ENCODE assay signal across 13 mouse cellular contexts in the genomic region with DNA sequence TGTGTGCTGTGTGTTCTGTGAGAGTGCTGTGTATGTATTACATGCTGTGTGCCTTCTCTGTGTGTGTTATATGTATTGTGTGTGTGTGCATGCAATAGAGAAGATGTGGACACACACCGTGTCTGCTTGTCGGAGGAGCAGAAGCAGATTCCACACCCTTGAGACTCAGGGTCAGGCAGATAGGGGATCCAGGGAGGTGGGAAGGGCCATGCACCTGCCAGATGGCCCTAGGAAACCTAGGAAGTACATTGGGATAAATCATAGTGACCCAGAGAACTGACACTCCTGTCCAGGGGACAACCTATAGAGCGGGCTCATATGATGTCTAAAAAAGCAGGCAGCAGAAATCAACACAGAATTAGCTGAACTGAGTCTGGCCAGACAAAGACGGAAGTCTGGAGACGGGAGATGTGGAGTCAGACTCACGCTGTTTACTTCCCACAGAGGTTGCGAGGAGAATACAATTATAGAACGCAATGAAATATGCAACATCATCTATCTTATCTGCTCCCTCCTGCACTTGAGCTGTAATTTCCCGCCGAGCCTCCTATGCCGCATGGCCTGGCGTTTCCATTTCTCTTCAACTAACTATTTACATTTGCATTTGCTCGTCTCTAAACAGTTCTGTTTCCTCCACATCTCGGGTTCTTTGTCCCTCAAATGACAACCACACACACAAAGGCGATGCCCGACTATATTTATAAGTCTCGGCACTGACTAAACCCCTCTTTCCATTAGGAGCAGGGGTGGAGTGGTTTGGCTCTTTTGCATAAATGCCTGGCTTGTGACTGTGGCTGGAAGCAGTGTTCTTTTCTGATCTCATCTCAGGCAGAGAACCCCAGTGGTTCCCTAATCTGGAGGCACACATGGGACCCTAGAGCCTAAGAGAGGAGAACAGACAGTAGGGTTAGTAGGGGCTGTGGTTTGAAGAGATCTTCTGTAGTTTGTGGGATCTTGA. TPM values are rescaled to one million over a fixed set of nuclear protein-coding genes. Genes with fewer than 3 reads are reported as not detected.
DNase-seq lines count a peak whose midpoint lies in the region; ATAC-seq and TF ChIP-seq lines count a peak whose summit lies in the region.
"Had no signal": no experiment of that assay in that cellular context is flagged by ENCODE, and none has a peak within 500 bp of the region (broad histone marks: within the 10 kb centered on the region; RNA-seq: fewer than 3 reads in every experiment).

No protein-coding gene starts in this region.

- no peaks in the 10 kb centered on the region for H3K9me3 ChIP-seq in intestine, embryonic 14.5 days (ENCODE audit: control insufficient read depth, low read length)
- H3K9me3 ChIP-seq in intestine, postnatal 0 days (ENCODE audit: control insufficient read depth): no peaks in the 10 kb centered on the region
- no peaks in the 10 kb centered on the region for H3K9me3 ChIP-seq in liver, embryonic 13.5 days (replicated peaks)
- no peaks in the 10 kb centered on the region for H3K9me3 ChIP-seq in neural tube, embryonic 13.5 days
- H3K9me3 ChIP-seq: kidney, embryonic 15.5 days had no signal

- 34% methylated on average over 17 of the region's 17 CpGs for WGBS in intestine, embryonic 14.5 days
- 36% methylated on average over 17 of the region's 17 CpGs for WGBS in intestine, postnatal 0 days
- WGBS in liver, embryonic 13.5 days (ENCODE audit: insufficient replicate concordance): 24% methylated on average over 17 of the region's 17 CpGs
- WGBS in neural tube, embryonic 13.5 days: 60% methylated on average over 17 of the region's 17 CpGs
- WGBS in kidney, adult 2 months: 78% methylated on average over 17 of the region's 17 CpGs

- no peaks in the 10 kb centered on the region for H3K36me3 ChIP-seq in intestine, embryonic 14.5 days (ENCODE audit: control insufficient read depth, insufficient read depth, low read length)
- no peaks in the 10 kb centered on the region for H3K36me3 ChIP-seq in intestine, postnatal 0 days (ENCODE audit: control insufficient read depth, insufficient read depth)
- no peaks in the 10 kb centered on the region for H3K36me3 ChIP-seq in liver, embryonic 13.5 days
- no peaks in the 10 kb centered on the region for H3K36me3 ChIP-seq in neural tube, embryonic 13.5 days
- no peaks in the 10 kb centered on the region for H3K36me3 ChIP-seq in kidney, adult 2 months (ENCODE audit: control insufficient read depth, insufficient read depth, low read length)
- H3K36me3 ChIP-seq: kidney, embryonic 15.5 days had no signal

- ATAC-seq in intestine, embryonic 14.5 days (replicated peaks; ENCODE audit: low FRiP score, low TSS enrichment, low read depth): no peak
- no peak for ATAC-seq in intestine, postnatal 0 days
- ATAC-seq in common myeloid progenitor, adult 5-6 weeks (replicated peaks; ENCODE audit: low read depth, poor library complexity, severe bottlenecking): peak; percentile 90
- ATAC-seq in liver, embryonic 13.5 days (ENCODE audit: low read depth): peak; percentile 90
- peak; percentile 28; the same call in 1 of the 2 replicates for ATAC-seq in neural tube, embryonic 13.5 days (ENCODE audit: low read depth)

- no peak for DNase-seq in intestine, embryonic 14.5 days (ENCODE audit: low spot score)
- DNase-seq in liver, embryonic 13.5 days: peak; percentile 44
- no peak for DNase-seq in kidney, adult 2 months
- DNase-seq in natural killer cell, adult 2 months (ENCODE audit: low spot score in 2 of 2): no peak
- DNase-seq in kidney, postnatal 4 days: no peak
- DNase-seq: adrenal gland, postnatal 36 days; embryo, embryonic 11 days had no signal

- no peak for TF ChIP-seq CTCF in intestine, postnatal 0 days (IDR thresholded peaks at IDR 0.05; ENCODE audit: low read depth)
- no peak for TF ChIP-seq CTCF in kidney, adult 2 months (conservative IDR thresholded peaks at IDR 0.05; ENCODE audit: insufficient read depth, insufficient read length, low read depth, low read length)

- H3K27me3 ChIP-seq in intestine, embryonic 14.5 days (replicated peaks; ENCODE audit: control insufficient read depth, insufficient read depth, low read length): no peaks in the 10 kb centered on the region
- no peaks in the 10 kb centered on the region for H3K27me3 ChIP-seq in intestine, postnatal 0 days (replicated peaks; ENCODE audit: control insufficient read depth, insufficient read depth, low read length)
- no peaks in the 10 kb centered on the region for H3K27me3 ChIP-seq in liver, embryonic 13.5 days
- no peaks in the 10 kb centered on the region for H3K27me3 ChIP-seq in neural tube, embryonic 13.5 days
- no peaks in the 10 kb centered on the region for H3K27me3 ChIP-seq in kidney, adult 2 months (replicated peaks; ENCODE audit: control insufficient read depth, insufficient read depth, low read length)
- H3K27me3 ChIP-seq: kidney, embryonic 15.5 days had no signal

- H3K27ac ChIP-seq in intestine, embryonic 14.5 days (ENCODE audit: low read depth): 0 out of 2 replicates have a peak overlapping the region, but pooled peaks have one; percentile 47
- H3K27ac ChIP-seq in intestine, postnatal 0 days (ENCODE audit: low read depth, low read length): no peak overlapping the region
- peak overlapping the region; percentile 92 for H3K27ac ChIP-seq in liver, embryonic 13.5 days
- H3K27ac ChIP-seq in neural tube, embryonic 13.5 days (replicated peaks): peak overlapping the region; percentile 47; the same call in 1 of the 2 replicates
- H3K27ac ChIP-seq in kidney, adult 2 months (ENCODE audit: insufficient read depth, low read depth, low read length): no peak overlapping the region
- H3K27ac ChIP-seq: kidney, embryonic 15.5 days had no signal

- H3K4me2 ChIP-seq in intestine, embryonic 14.5 days (ENCODE audit: low read length): peak overlapping the region; percentile 15; the same call in 1 of the 2 replicates
- H3K4me2 ChIP-seq in intestine, postnatal 0 days (replicated peaks; ENCODE audit: low read depth): no peak overlapping the region
- peak overlapping the region; percentile 59 for H3K4me2 ChIP-seq in liver, embryonic 13.5 days
- H3K4me2 ChIP-seq in neural tube, embryonic 13.5 days: no peak overlapping the region
- H3K4me2 ChIP-seq: kidney, embryonic 15.5 days had no signal

- H3K4me1 ChIP-seq in intestine, embryonic 14.5 days (replicated peaks; ENCODE audit: control insufficient read depth, insufficient read depth, low read length): peaks cover 10% of the 10 kb centered on the region; the same call in 1 of the 2 replicates
- H3K4me1 ChIP-seq in intestine, postnatal 0 days (replicated peaks; ENCODE audit: control insufficient read depth, insufficient read depth, low read length): no peaks in the 10 kb centered on the region
- peaks cover 60% of the 10 kb centered on the region for H3K4me1 ChIP-seq in liver, embryonic 13.5 days (replicated peaks)
- H3K4me1 ChIP-seq in neural tube, embryonic 13.5 days (replicated peaks): peaks cover 29% of the 10 kb centered on the region
- no peaks in the 10 kb centered on the region; the same call in 1 of the 2 replicates for H3K4me1 ChIP-seq in kidney, adult 2 months (ENCODE audit: control insufficient read depth, insufficient read depth, low read length)

- H3K4me3 ChIP-seq in intestine, embryonic 14.5 days (ENCODE audit: low read depth, low read length): no peak overlapping the region
- no peak overlapping the region for H3K4me3 ChIP-seq in intestine, postnatal 0 days (ENCODE audit: low read depth, low read length)
- H3K4me3 ChIP-seq in liver, embryonic 13.5 days (replicated peaks): peak overlapping the region; percentile 18
- no peak overlapping the region for H3K4me3 ChIP-seq in neural tube, embryonic 13.5 days
- H3K4me3 ChIP-seq in kidney, adult 2 months (ENCODE audit: insufficient read depth, low read depth, low read length): no peak overlapping the region
- H3K4me3 ChIP-seq: kidney, embryonic 15.5 days had no signal

- TF ChIP-seq POLR2A in kidney, adult 2 months (IDR thresholded peaks at IDR 0.05; ENCODE audit: low read depth, low read length): no peak

- no peak overlapping the region for H3K9ac ChIP-seq in intestine, embryonic 14.5 days (ENCODE audit: low read length)
- no peak overlapping the region for H3K9ac ChIP-seq in intestine, postnatal 0 days (ENCODE audit: low read depth, low read length)
- peak overlapping the region; percentile 59 for H3K9ac ChIP-seq in liver, embryonic 13.5 days
- H3K9ac ChIP-seq in neural tube, embryonic 13.5 days: no peak overlapping the region; the same call in 1 of the 2 replicates
- H3K9ac ChIP-seq: kidney, embryonic 15.5 days had no signal

RNA-seq across cellular contexts. Expression of a gene that starts 27.4 kb away (rescaled TPM):
- not detected in 2 replicates for polyA plus RNA-seq in intestine, embryonic 14.5 days (2014; fragmentation: Nextera tagmentation; extraction: Ambion mirVana)
- not detected in 2 replicates for polyA plus RNA-seq in intestine, postnatal 0 days (2015; fragmentation: Nextera tagmentation; extraction: Ambion mirVana)
- 0.91 and 3.2 TPM in 2 replicates for total RNA-seq in common myeloid progenitor, adult 5-6 weeks (2017)
- 0.09 and 0.17 TPM in 2 replicates for polyA plus RNA-seq in liver, embryonic 13.5 days (2015; fragmentation: Nextera tagmentation; extraction: Ambion mirVana)
- polyA plus RNA-seq in neural tube, embryonic 13.5 days (2015; fragmentation: Nextera tagmentation; extraction: Ambion mirVana): not detected in 2 replicates
- not detected in 2 replicates for polyA plus RNA-seq in kidney, adult 2 months (2012; rRNA removed)
- total RNA-seq: adrenal gland, postnatal 36 days; neutrophil, adult 5-6 weeks had no signal
- polyA plus RNA-seq: kidney, embryonic 15.5 days; limb, embryonic 11.5 days had no signal

Comparison
In these comparisons a context has a peak if more than half of its experiments do, and no peak if none do; other contexts are left out.
1. H3K27ac ChIP-seq: peak in intestine, embryonic 14.5 days (single experiment), liver, embryonic 13.5 days (single experiment) and neural tube, embryonic 13.5 days (single experiment); none in intestine, postnatal 0 days (single experiment) and kidney, adult 2 months (single experiment).
2. H3K4me2 ChIP-seq: peak in intestine, embryonic 14.5 days (single experiment) and liver, embryonic 13.5 days (single experiment); none in intestine, postnatal 0 days (single experiment) and neural tube, embryonic 13.5 days (single experiment).
3. ATAC-seq: peak in common myeloid progenitor, adult 5-6 weeks (single experiment), liver, embryonic 13.5 days (single experiment) and neural tube, embryonic 13.5 days (single experiment); none in intestine, embryonic 14.5 days (single experiment) and intestine, postnatal 0 days (single experiment).